Mouse (Mus musculus) left cerebral cortex, adult 8-10 months (tissue): Measurements from ENCODE around the gene Uba3. TPM values are rescaled to one million over a fixed set of nuclear protein-coding genes. Genes with fewer than 3 reads are reported as not detected.

Source experiments
- DNase-seq, 2 experiments: peaks; one replicate each; pipeline ENCODE4 v3.0.0; 2022; ENCODE audit warnings: low spot score in 2 of 2
- total RNA-seq, 4 experiments: library from RNA; stranded (reverse); gene quantifications; 2 replicates each; pipeline ENCODE4 v1.2.4; 2022

Uba3 gene
- total RNA-seq, 4 experiments from 2014 or later = 69.9 to 73.9 (median 72.3) TPM

- no peak for DNase-seq
Measured at GRCm38 (mm10) chr6:97141811-97142210, 63.6 kb downstream of the Uba3 start.

Other genes with a start within 250 kb of the Uba3 start
- gene Fam19a4, start 145.2 kb downstream of the Uba3 start, total RNA-seq = under 1 TPM; 0.35 to 0.67 (median 0.45) TPM
- gene Eogt, start 56.5 kb downstream of the Uba3 start, total RNA-seq = 10 to 100 TPM; 25.6 to 36.0 (median 27.4) TPM
- 10 to 100 TPM; 48.4 to 52.3 (median 50.0) TPM for gene Tmf1, start 26.5 kb downstream of the Uba3 start, total RNA-seq
- gene Arl6ip5, start 5.0 kb upstream of the Uba3 start, total RNA-seq = 100 to 1,000 TPM; 185 to 195 (median 192) TPM
- gene Lmod3, start 47.1 kb upstream of the Uba3 start, total RNA-seq = under 1 TPM in 2 of 4 experiments, not detected in 2; 0.27 to 0.33 TPM